Mouse (Mus musculus): ENCODE data around the gene 1700017B05Rik. TPM values are rescaled to one million over a fixed set of nuclear protein-coding genes. Genes with fewer than 3 reads are reported as not detected.

1700017B05Rik gene
- polyA plus RNA-seq, 1 experiment from 2014 or later: 10.1 TPM

DNA sequence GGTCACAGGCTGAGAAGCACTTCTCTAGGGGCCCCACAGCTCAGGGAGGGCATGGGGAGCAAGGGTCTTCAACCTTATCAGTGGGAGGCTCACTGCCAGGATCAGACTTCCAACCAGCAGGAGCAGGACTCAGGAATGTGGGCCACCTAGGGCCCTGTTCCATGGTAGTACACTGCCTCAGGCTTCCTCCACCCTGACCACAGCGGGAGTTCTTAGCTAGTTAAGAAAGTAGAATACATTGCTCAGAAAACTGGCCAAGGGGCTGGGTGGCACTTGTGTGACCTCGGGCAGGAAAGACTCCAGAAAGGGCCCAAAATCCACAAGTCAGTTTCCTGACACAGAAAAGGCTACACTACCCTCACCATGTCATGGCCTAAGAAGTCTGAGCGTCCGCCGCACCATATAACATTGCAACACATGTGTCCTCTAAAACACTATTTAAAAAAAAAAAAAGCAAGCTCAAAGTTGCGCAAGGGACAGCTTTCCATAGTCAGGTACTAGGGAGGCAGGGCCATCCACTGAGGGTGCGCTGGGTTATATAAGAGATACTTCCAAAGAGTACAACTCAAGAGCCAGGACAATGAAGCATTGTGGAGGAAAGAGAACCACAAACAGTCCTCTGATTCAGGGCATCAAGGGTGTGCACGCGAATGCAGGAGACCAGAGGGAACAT lies 7.5 kb downstream of the 1700017B05Rik start:
- peaks cover 6% of the 10 kb centered on the region for H3K4me1 ChIP-seq (ENCODE audit: insufficient read depth)
- no peak overlapping the region for H3K27ac ChIP-seq (ENCODE audit: low read depth)
- no peaks in the 10 kb centered on the region for H3K9me3 ChIP-seq (ENCODE audit: low read length)
- TF ChIP-seq CTCF (IDR thresholded peaks at IDR 0.05; ENCODE audit: low read depth): no peak
- peak; percentile 21; the same call in 1 of the 2 replicates for TF ChIP-seq EP300 (IDR thresholded peaks at IDR 0.05; ENCODE audit: low read depth)
- WGBS (ENCODE audit: insufficient replicate concordance): 73% methylated on average over 9 of the region's 9 CpGs
- no peak overlapping the region for H3K4me2 ChIP-seq (ENCODE audit: low read depth, low read length)
- H3K4me3 ChIP-seq (ENCODE audit: low read depth, low read length): no peak overlapping the region
- H3K27me3 ChIP-seq (ENCODE audit: insufficient read depth, low read length): no peaks in the 10 kb centered on the region
- ATAC-seq (peak; percentile 55), DNase-seq (no peak)
- no peak overlapping the region for H3K9ac ChIP-seq (replicated peaks)
- H3K36me3 ChIP-seq (replicated peaks; ENCODE audit: insufficient read depth, low read length): peaks cover 78% of the 10 kb centered on the region

DNA sequence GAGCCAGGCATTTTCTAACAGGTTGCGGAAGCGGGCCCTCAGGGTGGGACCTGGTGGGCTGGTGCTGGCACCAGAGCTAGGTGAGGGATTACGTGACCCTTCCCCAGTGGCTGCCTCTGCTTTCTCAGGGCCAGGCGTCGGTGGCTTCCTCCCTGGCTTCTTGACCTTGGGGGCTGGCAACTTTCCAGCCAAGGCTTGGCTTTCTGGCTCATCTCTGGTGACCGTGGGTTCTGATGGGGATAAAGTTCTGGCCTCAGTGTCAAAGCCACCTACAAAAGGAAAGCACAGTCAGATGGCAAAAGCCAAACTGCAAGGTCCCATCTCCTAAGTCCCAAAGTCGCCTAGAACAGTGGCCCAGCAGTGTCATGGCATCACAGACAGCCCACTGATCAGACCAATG lies 8.4 kb downstream of the 1700017B05Rik start:
- no peak for ATAC-seq
- H3K9me3 ChIP-seq (ENCODE audit: low read length): no peaks in the 10 kb centered on the region
- DNase-seq: no peak
- H3K27me3 ChIP-seq (ENCODE audit: insufficient read depth, low read length): no peaks in the 10 kb centered on the region
- TF ChIP-seq CTCF (IDR thresholded peaks at IDR 0.05; ENCODE audit: low read depth) (no peak), EP300 (IDR thresholded peaks at IDR 0.05; ENCODE audit: low read depth) (no peak)
- 75% methylated on average over 7 of the region's 7 CpGs for WGBS (ENCODE audit: insufficient replicate concordance)
- no peak overlapping the region for H3K4me3 ChIP-seq (ENCODE audit: low read depth, low read length)
- peaks cover 76% of the 10 kb centered on the region for H3K36me3 ChIP-seq (replicated peaks; ENCODE audit: insufficient read depth, low read length)
- H3K4me1 ChIP-seq (ENCODE audit: insufficient read depth): peaks cover 4% of the 10 kb centered on the region
- no peak overlapping the region for H3K4me2 ChIP-seq (ENCODE audit: low read depth, low read length)
- H3K27ac ChIP-seq (ENCODE audit: low read depth): no peak overlapping the region
- no peak overlapping the region for H3K9ac ChIP-seq (replicated peaks)

- Histone ChIP-seq H3K4me2 (ENCODE audit: low read depth, low read length) (no peak overlapping the region), H3K36me3 (replicated peaks; ENCODE audit: insufficient read depth, low read length) (peaks cover 46% of the 10 kb centered on the region), H3K9ac (replicated peaks) (no peak overlapping the region), H3K4me1 (ENCODE audit: insufficient read depth) (peaks cover 11% of the 10 kb centered on the region), H3K27me3 (ENCODE audit: insufficient read depth, low read length) (no peaks in the 10 kb centered on the region), H3K4me3 (ENCODE audit: low read depth, low read length) (no peak overlapping the region), H3K27ac (ENCODE audit: low read depth) (no peak overlapping the region), H3K9me3 (ENCODE audit: low read length) (no peaks in the 10 kb centered on the region)
- WGBS (ENCODE audit: insufficient replicate concordance): 89% methylated on average over 2 of the region's 2 CpGs
- ATAC-seq (no peak), DNase-seq (no peak)
- no peak for TF ChIP-seq EP300 (IDR thresholded peaks at IDR 0.05; ENCODE audit: low read depth)
- TF ChIP-seq CTCF (IDR thresholded peaks at IDR 0.05; ENCODE audit: low read depth): no peak
These were observed 11.3 kb downstream of the 1700017B05Rik start for GRCm38 (mm10) chr9:57251139-57251538.

DNA sequence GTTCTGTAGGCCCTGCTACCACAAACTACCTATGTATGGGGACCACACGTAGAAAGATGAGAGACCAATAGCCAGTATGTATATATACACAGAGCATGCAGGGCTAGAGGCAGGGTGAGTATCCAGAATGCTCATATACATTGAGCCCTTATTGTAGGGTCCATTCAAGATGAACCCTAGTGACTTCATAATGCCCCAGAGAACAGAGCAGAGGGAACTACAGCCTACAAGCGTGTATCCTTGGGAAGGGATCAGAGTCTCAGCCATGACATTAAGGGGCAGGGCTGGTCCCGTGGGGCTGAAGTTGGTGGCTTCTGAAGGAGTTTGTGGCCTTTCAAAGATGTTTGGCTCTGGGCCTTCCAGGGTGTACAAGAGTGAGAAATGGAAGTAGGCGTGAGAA lies 12.4 kb downstream of the 1700017B05Rik start:
- 74% methylated on average over 4 of the region's 4 CpGs for whole genome bisulfite sequencing (ENCODE audit: insufficient replicate concordance)
- DNase-seq: no peak

DNA sequence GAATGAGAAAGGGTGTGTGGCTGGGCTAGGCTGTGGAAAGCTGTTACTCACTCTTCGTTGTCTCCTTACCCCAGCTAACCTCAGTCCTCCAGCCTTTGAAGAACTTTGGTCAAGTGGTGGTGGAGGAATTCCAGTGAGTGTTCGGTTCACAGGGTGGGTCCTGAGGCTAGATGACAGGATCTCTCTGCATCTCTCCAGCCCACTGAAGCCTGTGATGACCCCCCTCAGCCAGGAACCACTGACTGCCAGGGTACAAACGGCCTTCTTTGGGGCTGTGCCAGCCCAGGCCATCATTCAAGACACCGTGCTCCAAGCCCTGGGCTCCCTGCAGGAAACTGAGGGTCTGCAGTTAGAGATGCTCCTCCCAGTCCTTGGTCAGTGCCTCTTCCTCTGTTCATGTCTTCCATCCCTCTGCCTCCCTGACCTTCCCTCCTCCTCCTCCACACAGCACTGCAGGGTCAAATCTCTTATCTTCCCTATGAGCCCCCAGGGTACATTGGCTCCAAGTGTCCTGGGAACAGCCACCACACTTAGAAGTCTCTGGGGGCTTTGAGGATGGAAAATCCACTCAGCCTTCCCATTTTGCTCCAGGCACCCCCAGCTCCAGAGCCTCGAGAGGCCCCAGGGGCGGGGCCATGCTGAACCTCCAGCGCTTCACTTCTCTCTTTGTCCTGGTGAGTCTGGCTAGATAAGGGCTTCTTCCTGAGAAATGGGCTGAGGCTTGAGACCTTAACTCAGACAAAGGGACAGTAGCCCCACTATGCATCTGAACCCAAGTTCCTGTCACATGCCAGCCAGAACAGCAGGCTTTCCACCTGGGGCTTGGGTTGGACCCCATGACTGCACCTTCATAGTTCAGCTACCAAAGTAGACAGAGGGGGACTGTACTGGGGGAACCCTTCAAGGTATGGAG lies 14.1 kb downstream of the 1700017B05Rik start:
- Histone ChIP-seq H3K27ac (ENCODE audit: low read depth) (no peak overlapping the region), H3K36me3 (replicated peaks; ENCODE audit: insufficient read depth, low read length) (peaks cover 25% of the 10 kb centered on the region), H3K4me2 (ENCODE audit: low read depth, low read length) (no peak overlapping the region), H3K4me3 (ENCODE audit: low read depth, low read length) (no peak overlapping the region), H3K9ac (replicated peaks) (no peak overlapping the region), H3K4me1 (ENCODE audit: insufficient read depth) (peaks cover 7% of the 10 kb centered on the region), H3K27me3 (ENCODE audit: insufficient read depth, low read length) (no peaks in the 10 kb centered on the region), H3K9me3 (ENCODE audit: low read length) (no peaks in the 10 kb centered on the region)
- DNase-seq: no peak
- no peak for ATAC-seq
- TF ChIP-seq EP300 (IDR thresholded peaks at IDR 0.05; ENCODE audit: low read depth): no peak
- TF ChIP-seq CTCF (IDR thresholded peaks at IDR 0.05; ENCODE audit: low read depth): no peak
- 45% methylated on average over 7 of the region's 7 CpGs for WGBS (ENCODE audit: insufficient replicate concordance)

More for the DNA sequence above, 12.4 kb downstream of the 1700017B05Rik start:
- no peak overlapping the region for H3K4me3 ChIP-seq (ENCODE audit: low read depth, low read length)
- H3K27me3 ChIP-seq (ENCODE audit: insufficient read depth, low read length): no peaks in the 10 kb centered on the region
- ATAC-seq: no peak
- H3K27ac ChIP-seq (ENCODE audit: low read depth): no peak overlapping the region
- TF ChIP-seq CTCF (IDR thresholded peaks at IDR 0.05; ENCODE audit: low read depth) (no peak), EP300 (IDR thresholded peaks at IDR 0.05; ENCODE audit: low read depth) (no peak)
- H3K36me3 ChIP-seq (replicated peaks; ENCODE audit: insufficient read depth, low read length): peaks cover 36% of the 10 kb centered on the region
- H3K9me3 ChIP-seq (ENCODE audit: low read length): no peaks in the 10 kb centered on the region
- no peak overlapping the region for H3K9ac ChIP-seq (replicated peaks)
- peaks cover 11% of the 10 kb centered on the region for H3K4me1 ChIP-seq (ENCODE audit: insufficient read depth)
- no peak overlapping the region for H3K4me2 ChIP-seq (ENCODE audit: low read depth, low read length)

GRCm38 (mm10) chr9:57247201-57247671 lies 15.2 kb downstream of the 1700017B05Rik start:
- Histone ChIP-seq H3K27ac (ENCODE audit: low read depth) (no peak overlapping the region), H3K9ac (replicated peaks) (no peak overlapping the region), H3K4me1 (ENCODE audit: insufficient read depth) (peaks cover 7% of the 10 kb centered on the region), H3K36me3 (replicated peaks; ENCODE audit: insufficient read depth, low read length) (peaks cover 14% of the 10 kb centered on the region), H3K4me2 (ENCODE audit: low read depth, low read length) (no peak overlapping the region), H3K4me3 (ENCODE audit: low read depth, low read length) (no peak overlapping the region), H3K27me3 (ENCODE audit: insufficient read depth, low read length) (no peaks in the 10 kb centered on the region), H3K9me3 (ENCODE audit: low read length) (no peaks in the 10 kb centered on the region)
- ATAC-seq (peak; percentile 48), DNase-seq (no peak)
- 52% methylated on average over 8 of the region's 8 CpGs for WGBS (ENCODE audit: insufficient replicate concordance)
- TF ChIP-seq EP300 (IDR thresholded peaks at IDR 0.05; ENCODE audit: low read depth) (no peak), CTCF (IDR thresholded peaks at IDR 0.05; ENCODE audit: low read depth) (peak; percentile 39)
